Comparison of ENCODE assay signal across 9 mouse cellular contexts in the genomic region with DNA sequence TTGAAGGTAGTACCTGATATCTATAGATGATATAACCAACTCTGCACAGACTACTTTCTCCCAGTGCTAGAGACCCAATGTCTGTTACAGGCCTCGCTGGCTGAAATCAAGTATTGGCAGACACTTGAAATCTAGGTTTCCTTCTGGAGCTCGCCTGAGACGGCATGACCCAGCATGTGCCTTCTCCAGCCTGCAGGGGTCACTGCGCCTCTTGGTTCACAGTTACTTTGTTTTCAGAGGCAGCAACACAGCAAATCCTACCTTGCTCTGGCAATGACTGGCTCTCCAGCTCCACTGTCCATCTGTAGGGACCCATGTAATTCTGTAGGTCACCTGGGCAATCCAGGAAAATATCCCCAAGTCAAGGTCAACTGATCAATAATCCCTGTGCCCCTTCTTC.
A peak's percentile ranks its signal among the peaks of the same experiment; 100 is the strongest.
DNase-seq lines count a peak whose midpoint lies in the region; ATAC-seq and TF ChIP-seq lines count a peak whose summit lies in the region.
"Had no signal": no experiment of that assay in that cellular context is flagged by ENCODE, and none has a peak within 500 bp of the region (broad histone marks: within the 10 kb centered on the region; RNA-seq: fewer than 3 reads in every experiment).

No protein-coding gene starts in this region.

- WGBS in kidney, postnatal 0 days: 32% methylated on average over 4 of the region's 4 CpGs
- WGBS in kidney, embryonic 15.5 days: 25% methylated on average over 4 of the region's 4 CpGs

- POLR2A ChIA-PET in Patski (lab: Charles Lee): no interaction called here

- H3K9me3 ChIP-seq in kidney, postnatal 0 days (replicated peaks; ENCODE audit: low read length): no peaks in the 10 kb centered on the region
- no peaks in the 10 kb centered on the region for H3K9me3 ChIP-seq in kidney, embryonic 15.5 days (replicated peaks)
- no peaks in the 10 kb centered on the region for H3K9me3 ChIP-seq in E14TG2a.4 (ENCODE audit: low read length)
- H3K9me3 ChIP-seq: limb, embryonic 15.5 days had no signal

- H3K4me1 ChIP-seq in kidney, postnatal 0 days (replicated peaks; ENCODE audit: insufficient read depth, low read length): no peaks in the 10 kb centered on the region
- no peaks in the 10 kb centered on the region for H3K4me1 ChIP-seq in kidney, embryonic 15.5 days
- H3K4me1 ChIP-seq in E14TG2a.4 (replicated peaks; ENCODE audit: low read depth, low read length): no peaks in the 10 kb centered on the region
- H3K4me1 ChIP-seq: limb, embryonic 15.5 days had no signal

- peak; percentile 58 for DNase-seq in kidney, postnatal 0 days (ENCODE audit: low spot score)
- no peak for DNase-seq in Patski (ENCODE audit: low read depth, low spot score)
- peak; percentile 68 for DNase-seq in embryo, embryonic 11 days
- DNase-seq in layer of hippocampus, postnatal 25 days (ENCODE audit: extremely low spot score in 1 of 2, low spot score in 1 of 2): peak; percentile 26 to 61
- DNase-seq in retina, postnatal 1 day: peak; percentile 42

- H3K27ac ChIP-seq in kidney, postnatal 0 days: no peak overlapping the region
- no peak overlapping the region for H3K27ac ChIP-seq in kidney, embryonic 15.5 days
- H3K27ac ChIP-seq: limb, embryonic 15.5 days had no signal

- H3K4me2 ChIP-seq in kidney, postnatal 0 days (ENCODE audit: low read length): no peak overlapping the region
- H3K4me2 ChIP-seq in kidney, embryonic 15.5 days: no peak overlapping the region
- H3K4me2 ChIP-seq: limb, embryonic 15.5 days had no signal

- ATAC-seq in kidney, postnatal 0 days (replicated peaks; ENCODE audit: low FRiP score, low read depth): no peak
- ATAC-seq in kidney, embryonic 15.5 days (replicated peaks; ENCODE audit: low FRiP score): no peak
- no peak for ATAC-seq in Patski
- ATAC-seq in CD4-positive, CD25-positive, alpha-beta regulatory T cell, adult 4 months: no peak

- H3K36me3 ChIP-seq in kidney, postnatal 0 days (ENCODE audit: insufficient read depth, low read length): no peaks in the 10 kb centered on the region
- H3K36me3 ChIP-seq in kidney, embryonic 15.5 days: no peaks in the 10 kb centered on the region
- no peaks in the 10 kb centered on the region for H3K36me3 ChIP-seq in E14TG2a.4 (ENCODE audit: insufficient read depth, low read length)
- H3K36me3 ChIP-seq: limb, embryonic 15.5 days had no signal

- CTCF ChIA-PET in Patski (lab: Charles Lee): interaction anchor here (1.4 kb wide), 1 partner anchor 10 kb away, joined by 3 read pairs; no protein-coding TSS in a partner anchor

- H3K4me3 ChIP-seq in kidney, postnatal 0 days (replicated peaks; ENCODE audit: low read depth, low read length): no peak overlapping the region
- H3K4me3 ChIP-seq in kidney, embryonic 15.5 days (replicated peaks): no peak overlapping the region
- no peak overlapping the region for H3K4me3 ChIP-seq in E14TG2a.4 (replicated peaks; ENCODE audit: low read length)
- H3K4me3 ChIP-seq: limb, embryonic 15.5 days had no signal

- H3K27me3 ChIP-seq in kidney, postnatal 0 days (ENCODE audit: insufficient read depth, low read length): no peaks in the 10 kb centered on the region
- 0 out of 2 replicates have a peak, but pooled peaks cover 3% of the 10 kb centered on the region for H3K27me3 ChIP-seq in kidney, embryonic 15.5 days
- H3K27me3 ChIP-seq in E14TG2a.4 (ENCODE audit: insufficient read depth, low read length): no peaks in the 10 kb centered on the region
- H3K27me3 ChIP-seq in Patski: peaks cover 2% of the 10 kb centered on the region

- TF ChIP-seq CTCF in kidney, postnatal 0 days (IDR thresholded peaks at IDR 0.05; ENCODE audit: low read depth): peak; percentile 75
- TF ChIP-seq CTCF in E14TG2a.4 (conservative IDR thresholded peaks at IDR 0.05; ENCODE audit: low read length) (peak; percentile 54), Patski (IDR thresholded peaks at IDR 0.05) (peak; percentile 56)

- in situ Hi-C loops in Patski (cut with MboI; ENCODE audit: low pct_unique_long_range_greater_than_20kb): no loop called here

- no peak overlapping the region for H3K9ac ChIP-seq in kidney, postnatal 0 days (ENCODE audit: low read depth, low read length)
- no peak overlapping the region for H3K9ac ChIP-seq in kidney, embryonic 15.5 days
- H3K9ac ChIP-seq: limb, embryonic 15.5 days had no signal
